Mouse (Mus musculus) myocyte (in vitro differentiated cells): ENCODE results near the gene Dnmt3l. TPM values are rescaled to one million over a fixed set of nuclear protein-coding genes. Genes with fewer than 3 reads are reported as not detected.

ENCODE experiments used
- H3K27me3 ChIP-seq: one replicate; pipeline ENCODE4 v1.6.1; 2011; ENCODE audit not compliant: control insufficient read depth, insufficient read depth, insufficient read length
- H3K36me3 ChIP-seq: one replicate; pipeline ENCODE4 v1.6.1; 2011; ENCODE audit not compliant: control insufficient read depth, insufficient read depth
- H3K4me2 ChIP-seq: one replicate; pipeline ENCODE4 v1.6.1; 2011; ENCODE audit warnings: low read depth, control low read depth
- H3K4me3 ChIP-seq: one replicate; pipeline ENCODE4 v1.5.1; 2011; ENCODE audit warnings: mild to moderate bottlenecking, control low read depth, moderate library complexity
- H3K79me2 ChIP-seq: one replicate; pipeline ENCODE4 v1.6.1; 2011; ENCODE audit not compliant: control insufficient read depth, insufficient read depth
- H3ac ChIP-seq: one replicate; pipeline ENCODE4 v1.6.1; 2011; ENCODE audit not compliant: control insufficient read depth, insufficient read length
- CEBPB ChIP-seq: IDR thresholded peaks from 2 replicates; pipeline ENCODE4 v1.6.1; 2011; ENCODE audit warnings: mild to moderate bottlenecking, moderate library complexity; ENCODE audit not compliant: poor library complexity, insufficient read depth, severe bottlenecking
- E2F4 ChIP-seq: IDR thresholded peaks from one replicate; pipeline ENCODE4 v1.6.1; 2011; ENCODE audit warnings: mild to moderate bottlenecking, control low read depth, moderate library complexity; ENCODE audit not compliant: insufficient read depth
- MAX ChIP-seq: IDR thresholded peaks from one replicate; pipeline ENCODE4 v1.6.1; 2011; ENCODE audit warnings: low read depth, mild to moderate bottlenecking, control low read depth
- MYOD1 ChIP-seq, 3 experiments: IDR thresholded peaks; one replicate each; pipeline ENCODE4 v1.6.1; 2011; ENCODE audit warnings: control low read depth in 2 of 3, low read depth in 2 of 3, mild to moderate bottlenecking in 2 of 3, moderate library complexity in 1 of 3; ENCODE audit not compliant: insufficient read length in 2 of 3, control insufficient read depth in 1 of 3
- MYOG ChIP-seq, 3 experiments: IDR thresholded peaks; one replicate each; pipeline ENCODE4 v1.6.1; 2011; ENCODE audit warnings: control low read depth in 2 of 3, low read depth in 2 of 3, mild to moderate bottlenecking in 2 of 3; ENCODE audit not compliant: insufficient read length in 2 of 3, control insufficient read depth in 1 of 3, insufficient read depth in 1 of 3
- POLR2A ChIP-seq: IDR thresholded peaks from one replicate; pipeline ENCODE4 v1.6.1; 2011; ENCODE audit warnings: low read depth, mild to moderate bottlenecking, control low read depth, moderate library complexity; ENCODE audit not compliant: insufficient read length
- POLR2AphosphoS2 ChIP-seq: IDR thresholded peaks from one replicate; pipeline ENCODE4 v1.6.1; 2011; ENCODE audit warnings: low read depth, control low read depth; ENCODE audit not compliant: insufficient read length
- REST ChIP-seq: IDR thresholded peaks from one replicate; pipeline ENCODE4 v1.6.1; 2011; ENCODE audit warnings: mild to moderate bottlenecking, control low read depth, moderate library complexity; ENCODE audit not compliant: insufficient read depth, insufficient read length
- SRF ChIP-seq: IDR thresholded peaks from one replicate; pipeline ENCODE4 v1.6.1; 2011; ENCODE audit warnings: low read depth; ENCODE audit not compliant: control insufficient read depth, insufficient read length
- TCF12 ChIP-seq: IDR thresholded peaks from one replicate; pipeline ENCODE4 v1.6.1; 2011; ENCODE audit warnings: mild to moderate bottlenecking, control low read depth; ENCODE audit not compliant: poor library complexity, insufficient read depth, severe bottlenecking
- TCF3 ChIP-seq: IDR thresholded peaks from one replicate; pipeline ENCODE4 v1.6.1; 2011; ENCODE audit warnings: low read depth, control low read depth; ENCODE audit not compliant: insufficient read length
- USF1 ChIP-seq: IDR thresholded peaks from one replicate; pipeline ENCODE4 v1.6.1; 2011; ENCODE audit warnings: low read depth, mild to moderate bottlenecking, control low read depth, moderate library complexity
- polyA plus RNA-seq: library from polyadenylated mRNA; unstranded; fragments of >200 nt; fragmentation: generic; extraction: Trizol; gene quantifications from one replicate; pipeline ENCODE4 v1.2.1, GENCODE M21; 2012; ENCODE audit warnings: missing spikeins

The Dnmt3l gene
- polyA plus RNA-seq, 1 experiment = 1.1 TPM

GRCm38 (mm10) chr10:78042697-78043405, 1.1 kb downstream of the Dnmt3l start:
- Histone ChIP-seq H3K27me3 (peaks cover 9% of the 10 kb centered on the region), H3K79me2 (no peaks in the 10 kb centered on the region), H3K4me2 (no peak overlapping the region), H3K36me3 (no peaks in the 10 kb centered on the region), H3K4me3 (no peak overlapping the region), H3ac (no peak overlapping the region)
- TF ChIP-seq MAX (no peak), MYOD1 (IDR thresholded peaks at IDR 0.05; ENCODE audit: control insufficient read depth in 1 of 3, insufficient read length in 2 of 3, low read depth in 2 of 3) (no peak), MYOG (IDR thresholded peaks at IDR 0.05; ENCODE audit: control insufficient read depth in 1 of 3, insufficient read depth in 1 of 3, insufficient read length in 2 of 3, low read depth in 2 of 3) (no peak), POLR2AphosphoS2 (no peak), TCF3 (no peak), POLR2A (no peak), REST (no peak), TCF12 (no peak), SRF (no peak), CEBPB (no peak), E2F4 (no peak), USF1 (no peak)

GRCm38 (mm10) chr10:78043406-78043836, 1.7 kb downstream of the Dnmt3l start, which contains the start of gene Aire:
TSS of gene Aire (minus strand) at chr10:78043610.
- no peaks in the 10 kb centered on the region for H3K79me2 ChIP-seq
- H3K36me3 ChIP-seq = no peaks in the 10 kb centered on the region
- no peak within 1 kb of the TSS for H3K4me3 ChIP-seq
- H3K4me2 ChIP-seq = no peak within 1 kb of the TSS
- H3K27me3 ChIP-seq = peaks cover 7% of the 10 kb centered on the region
- TF ChIP-seq E2F4 (no peak), SRF (no peak), POLR2A (no peak), MYOD1 (IDR thresholded peaks at IDR 0.05; ENCODE audit: control insufficient read depth in 1 of 3, insufficient read length in 2 of 3, low read depth in 2 of 3) (no peak), TCF3 (no peak), USF1 (no peak), MAX (no peak)
- no peak within 1 kb of the TSS for H3ac ChIP-seq

GRCm38 (mm10) chr10:78044531-78044930, 2.8 kb downstream of the Dnmt3l start:
- Histone ChIP-seq H3K4me2 (no peak overlapping the region), H3ac (no peak overlapping the region), H3K27me3 (peaks cover 12% of the 10 kb centered on the region), H3K79me2 (no peaks in the 10 kb centered on the region), H3K36me3 (no peaks in the 10 kb centered on the region), H3K4me3 (no peak overlapping the region)
- TF ChIP-seq MYOD1 (IDR thresholded peaks at IDR 0.05; ENCODE audit: control insufficient read depth in 1 of 3, insufficient read length in 2 of 3, low read depth in 2 of 3) (no peak), POLR2A (no peak), MAX (no peak), CEBPB (no peak)

- H3K36me3 ChIP-seq = no peaks in the 10 kb centered on the region
- H3K79me2 ChIP-seq = no peaks in the 10 kb centered on the region
- H3ac ChIP-seq = no peak overlapping the region
- no peak for TF ChIP-seq POLR2A
- no peak for TF ChIP-seq USF1
- no peak for TF ChIP-seq MAX
- TF ChIP-seq TCF3 = no peak
- TF ChIP-seq TCF12 = no peak
- H3K4me2 ChIP-seq = no peak overlapping the region
- H3K27me3 ChIP-seq = peaks cover 27% of the 10 kb centered on the region
- no peak overlapping the region for H3K4me3 ChIP-seq
These were observed 4.6 kb downstream of the Dnmt3l start for GRCm38 (mm10) chr10:78046388-78046787.

GRCm38 (mm10) chr10:78048061-78048730, 6.4 kb downstream of the Dnmt3l start:
- no peaks in the 10 kb centered on the region for H3K36me3 ChIP-seq
- no peak overlapping the region for H3K4me2 ChIP-seq
- no peak overlapping the region for H3K4me3 ChIP-seq
- TF ChIP-seq TCF12 = no peak
- no peak for TF ChIP-seq SRF
- TF ChIP-seq TCF3 = no peak
- TF ChIP-seq USF1 = no peak
- no peak for TF ChIP-seq MYOG (IDR thresholded peaks at IDR 0.05; ENCODE audit: control insufficient read depth in 1 of 3, insufficient read depth in 1 of 3, insufficient read length in 2 of 3, low read depth in 2 of 3)
- no peak for TF ChIP-seq POLR2A
- no peak for TF ChIP-seq MYOD1 (IDR thresholded peaks at IDR 0.05; ENCODE audit: control insufficient read depth in 1 of 3, insufficient read length in 2 of 3, low read depth in 2 of 3)
- TF ChIP-seq E2F4 = no peak
- peaks cover 45% of the 10 kb centered on the region for H3K27me3 ChIP-seq
- no peaks in the 10 kb centered on the region for H3K79me2 ChIP-seq
- H3ac ChIP-seq = no peak overlapping the region
